Mouse (Mus musculus) cerebellum, adult 9-11 months (tissue): ENCODE data around the gene Nckap1.
"Not testable (repeated sequence)": the region's sequence is repeated elsewhere in the genome, so short reads cannot be mapped to it uniquely, and the experiment has no call there.

Experiments
- DNase-seq: peaks from one replicate; pipeline ENCODE4 v3.0.0; 2022

The Nckap1 gene

GRCm38 (mm10) chr2:80559655-80560054, 21.5 kb downstream of the Nckap1 start:
- DNase-seq = no peak

GRCm38 (mm10) chr2:80554442-80554841, 26.7 kb downstream of the Nckap1 start:
- DNase-seq = no peak

GRCm38 (mm10) chr2:80549704-80550103, 31.5 kb downstream of the Nckap1 start:
- no peak for DNase-seq

DNA sequence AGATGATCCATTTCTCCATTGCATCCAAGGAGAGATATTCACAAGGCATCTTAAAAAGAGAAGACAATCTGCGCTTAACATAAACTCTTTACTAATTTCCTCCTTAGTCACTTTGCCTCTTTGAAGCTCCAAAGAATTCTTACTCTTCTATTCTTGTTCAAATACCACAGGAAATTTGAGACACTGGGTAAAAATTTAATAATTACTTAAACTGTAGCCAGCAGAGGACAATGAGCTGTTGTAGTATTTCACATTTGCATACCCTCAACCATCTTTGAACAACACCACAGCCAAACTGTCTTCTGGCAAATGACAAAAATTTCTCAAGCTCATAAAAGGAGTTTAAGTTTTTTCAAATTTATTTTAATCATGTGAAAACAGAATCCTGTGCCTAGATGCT, 33.3 kb downstream of the Nckap1 start:
- no peak for DNase-seq

DNA sequence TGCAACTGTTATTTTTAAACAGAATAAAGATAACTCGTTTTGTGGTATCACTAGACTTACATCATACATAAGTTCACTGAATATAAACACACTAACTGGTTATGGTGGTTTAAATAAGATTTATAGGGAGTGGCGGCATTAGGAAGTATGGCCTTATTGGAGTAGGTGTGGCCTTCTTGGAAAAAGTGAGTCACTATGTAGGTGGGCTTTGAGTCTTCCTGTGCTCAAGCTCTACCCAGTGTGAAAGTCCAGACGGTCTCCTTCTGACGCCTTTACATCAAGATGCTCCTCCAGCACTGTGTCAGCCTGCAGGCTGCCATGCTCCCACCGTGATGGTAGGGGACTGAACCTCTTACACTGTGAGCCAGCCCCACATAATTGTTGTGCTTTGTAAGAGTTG, 38.4 kb downstream of the Nckap1 start:
- no peak for DNase-seq

- DNase-seq = no peak
Observed at GRCm38 (mm10) chr2:80537156-80537555, 44.0 kb downstream of the Nckap1 start.

DNA sequence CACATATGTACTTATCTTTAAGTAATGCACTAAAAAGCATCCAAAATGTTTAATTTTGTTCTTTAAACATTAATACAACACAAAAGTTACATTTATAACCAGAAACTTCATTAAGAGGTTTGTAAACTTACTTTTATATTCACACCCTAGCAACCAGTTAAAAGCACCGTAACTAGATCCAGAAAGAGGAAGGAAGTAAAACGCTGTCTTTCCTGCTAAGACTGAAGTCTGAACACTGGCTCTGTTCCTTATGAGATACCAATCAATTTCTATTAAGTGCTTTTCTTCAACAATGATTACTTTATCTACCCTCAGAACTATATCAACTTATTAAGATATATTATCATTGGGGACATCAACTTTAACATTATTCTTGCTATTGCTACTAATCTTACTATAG, 44.6 kb downstream of the Nckap1 start:
- no peak for DNase-seq

DNA sequence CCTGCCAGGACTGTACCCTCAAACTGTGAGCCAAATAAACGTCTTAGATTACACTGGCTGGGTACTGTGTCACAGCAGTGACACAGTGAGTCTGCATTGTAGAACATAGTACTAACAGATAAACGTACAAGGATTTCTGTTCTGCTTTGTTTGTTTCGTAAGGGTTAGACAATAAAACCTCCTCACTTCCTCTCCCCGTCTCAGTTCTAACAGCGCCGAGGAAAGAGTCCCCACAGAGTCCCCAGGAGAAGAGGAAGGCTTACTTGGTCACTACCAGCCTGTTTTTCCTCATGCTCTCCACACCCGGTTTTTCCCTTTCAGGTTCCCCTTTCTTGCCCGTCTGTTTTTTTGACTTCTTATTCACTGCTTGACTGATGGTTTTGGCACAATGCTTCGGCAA, 56.9 kb downstream of the Nckap1 start:
- no peak for DNase-seq

DNA sequence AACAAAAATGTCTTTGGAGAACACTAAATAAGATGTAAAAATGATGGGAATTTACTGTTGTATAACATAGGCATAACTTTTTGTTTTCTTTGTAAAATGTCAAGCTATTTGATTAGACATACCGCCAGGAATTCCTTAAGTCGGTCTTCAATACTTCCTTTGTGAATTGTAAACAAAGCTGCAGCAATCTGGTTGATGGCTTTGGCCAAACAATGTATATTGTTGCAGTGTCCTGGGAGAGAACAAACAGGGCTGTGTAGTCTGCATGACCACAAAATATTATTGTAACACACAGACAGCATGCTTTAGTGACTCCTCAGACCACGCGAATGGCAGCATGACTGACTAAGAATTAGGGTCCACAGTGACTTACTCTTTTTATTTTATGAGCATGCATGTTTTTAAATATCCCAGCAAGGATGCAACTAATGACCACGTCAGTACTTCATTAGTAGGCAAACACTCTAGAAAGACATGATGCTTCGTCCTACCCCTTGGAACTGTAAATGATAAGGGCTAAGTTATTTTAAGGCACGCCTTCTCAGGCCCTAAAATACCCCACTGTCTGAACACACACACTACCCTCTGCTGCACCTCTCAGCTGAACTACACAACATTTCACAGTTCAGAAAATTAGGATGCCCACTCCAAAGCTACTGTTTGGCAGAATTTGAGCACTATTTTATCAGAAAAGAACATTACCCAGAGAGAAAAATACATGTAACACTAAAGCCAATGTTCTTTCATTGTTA, 75.0 kb downstream of the Nckap1 start:
- DNase-seq = no peak

- no peak for DNase-seq
Observed at GRCm38 (mm10) chr2:80502132-80502531, 79.0 kb downstream of the Nckap1 start.

GRCm38 (mm10) chr2:80495304-80495703, 85.9 kb downstream of the Nckap1 start:
- not testable (repeated sequence) for DNase-seq

DNA sequence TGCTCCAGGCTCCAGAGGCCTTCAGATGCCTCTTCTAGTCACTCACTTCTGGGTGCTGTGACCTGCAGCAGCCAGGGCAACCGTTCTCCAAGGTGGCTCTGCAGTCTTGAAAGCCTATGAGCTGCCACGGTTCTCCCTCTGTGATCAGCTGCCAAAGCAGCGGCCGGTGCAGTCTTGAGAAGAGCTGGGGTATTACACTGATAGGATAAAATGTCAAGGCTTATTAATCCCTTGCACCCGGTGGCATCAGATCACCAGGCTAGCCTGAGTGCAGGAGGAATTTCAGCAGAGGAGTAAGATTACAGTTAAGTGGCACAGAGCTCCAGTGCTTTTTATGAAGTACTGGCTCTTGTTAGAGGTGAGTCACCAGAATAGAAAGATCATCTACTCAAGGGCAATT, 94.3 kb downstream of the Nckap1 start:
- no peak for DNase-seq

DNA sequence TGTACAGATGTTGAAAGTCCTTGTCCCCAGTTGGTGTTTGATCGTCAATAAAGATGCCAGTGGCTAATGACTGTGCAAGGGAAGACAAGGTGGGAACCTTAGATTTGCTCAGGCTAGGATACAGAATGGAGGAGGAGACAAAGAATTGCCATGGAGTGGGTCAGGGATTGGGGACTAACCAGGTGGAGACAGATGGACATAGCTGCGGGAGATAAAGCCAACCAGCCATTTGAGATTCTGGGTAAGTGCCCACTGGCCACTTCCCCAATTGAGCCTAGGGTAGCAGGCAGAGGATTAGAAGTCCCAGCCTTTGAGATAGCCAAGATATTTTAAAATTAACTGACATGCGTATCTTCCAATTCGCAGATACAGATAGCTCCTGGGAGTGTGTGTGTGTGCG, 96.2 kb downstream of the Nckap1 start:
- DNase-seq = peak; percentile 73

DNA sequence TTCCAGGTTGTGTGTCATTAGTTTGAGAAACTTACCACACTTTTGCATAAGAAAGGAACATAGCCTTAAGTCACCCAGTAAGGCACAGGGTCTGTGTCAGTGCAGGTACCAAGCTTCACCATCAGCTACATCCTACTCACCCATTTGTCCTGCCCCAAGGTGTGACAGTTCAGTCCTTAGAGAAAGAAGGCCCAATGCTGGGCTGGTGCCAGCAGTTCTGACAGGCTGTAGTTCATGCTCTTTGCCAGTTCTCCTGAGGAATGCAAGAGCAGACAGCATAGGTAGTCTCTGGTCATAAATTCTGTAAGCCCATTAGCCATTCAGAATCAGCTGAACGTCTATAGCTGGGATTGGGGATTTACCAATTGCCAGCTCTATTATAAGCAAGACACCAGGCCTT, 105.3 kb downstream of the Nckap1 start:
- DNase-seq = no peak

GRCm38 (mm10) chr2:80474247-80474796, 106.9 kb downstream of the Nckap1 start:
- DNase-seq = no peak

- DNase-seq = no peak
Observed at GRCm38 (mm10) chr2:80465991-80466821, 115.0 kb downstream of the Nckap1 start.

GRCm38 (mm10) chr2:80461827-80462226, 119.4 kb downstream of the Nckap1 start:
- DNase-seq = no peak
